Mouse (Mus musculus): ENCODE data around the gene Srpk2. TPM values are rescaled to one million over a fixed set of nuclear protein-coding genes. Genes with fewer than 3 reads are reported as not detected.
"Not testable (repeated sequence)": the region's sequence is repeated elsewhere in the genome, so short reads cannot be mapped to it uniquely, and the experiment has no call there.

The Srpk2 gene
- polyA plus RNA-seq, 1 experiment: 0.02 TPM

GRCm38 (mm10) chr5:23464247-23464646 is 220.2 kb downstream of the Srpk2 start:
- no peaks in the 10 kb centered on the region for H3K9me3 ChIP-seq (ENCODE audit: control insufficient read depth, low read length)
- H3K4me1 ChIP-seq (ENCODE audit: control insufficient read depth): peaks cover 6% of the 10 kb centered on the region
- no peak overlapping the region for H3K4me3 ChIP-seq (replicated peaks)
- H3K27me3 ChIP-seq (ENCODE audit: control insufficient read depth): no peaks in the 10 kb centered on the region
- no peak for TF ChIP-seq GATA1 (IDR thresholded peaks at IDR 0.05; ENCODE audit: low read length)
- TF ChIP-seq TAL1 (IDR thresholded peaks at IDR 0.05; ENCODE audit: low read length): no peak
- peaks cover 92% of the 10 kb centered on the region for H3K36me3 ChIP-seq (ENCODE audit: control insufficient read depth)

- no peaks in the 10 kb centered on the region for H3K27me3 ChIP-seq (ENCODE audit: control insufficient read depth)
- TF ChIP-seq TAL1 (IDR thresholded peaks at IDR 0.05; ENCODE audit: low read length): no peak
- TF ChIP-seq GATA1 (IDR thresholded peaks at IDR 0.05; ENCODE audit: low read length): no peak
- peaks cover 14% of the 10 kb centered on the region for H3K4me1 ChIP-seq (ENCODE audit: control insufficient read depth)
- no peak overlapping the region for H3K4me3 ChIP-seq (replicated peaks)
- H3K9me3 ChIP-seq (ENCODE audit: control insufficient read depth, low read length): no peaks in the 10 kb centered on the region
- peaks cover 90% of the 10 kb centered on the region for H3K36me3 ChIP-seq (ENCODE audit: control insufficient read depth)
Observed at GRCm38 (mm10) chr5:23461688-23462087, 222.7 kb downstream of the Srpk2 start.

GRCm38 (mm10) chr5:23453561-23453960 is 230.9 kb downstream of the Srpk2 start:
- H3K36me3 ChIP-seq (ENCODE audit: control insufficient read depth): peaks cover 71% of the 10 kb centered on the region
- not testable (repeated sequence) for H3K27me3 ChIP-seq (ENCODE audit: control insufficient read depth); H3K9me3 ChIP-seq (ENCODE audit: control insufficient read depth, low read length); H3K4me3 ChIP-seq (replicated peaks); H3K4me1 ChIP-seq (ENCODE audit: control insufficient read depth)

Other genes with a start within 250 kb of the Srpk2 start
- 0.17 TPM in 2 replicates for gene Pus7, start 99.1 kb upstream of the Srpk2 start, polyA plus RNA-seq (2012)
- gene Rint1, start 103.1 kb upstream of the Srpk2 start, polyA plus RNA-seq (2012): 0.97 and 1.2 TPM in 2 replicates
- gene Tomm7, start 159.5 kb upstream of the Srpk2 start, polyA plus RNA-seq (2012): 0.81 and 1.7 TPM in 2 replicates